Mouse (Mus musculus): ENCODE data around the gene Tnxb.
"Not testable (repeated sequence)": the region's sequence is repeated elsewhere in the genome, so short reads cannot be mapped to it uniquely, and the experiment has no call there.

The Tnxb gene

DNA sequence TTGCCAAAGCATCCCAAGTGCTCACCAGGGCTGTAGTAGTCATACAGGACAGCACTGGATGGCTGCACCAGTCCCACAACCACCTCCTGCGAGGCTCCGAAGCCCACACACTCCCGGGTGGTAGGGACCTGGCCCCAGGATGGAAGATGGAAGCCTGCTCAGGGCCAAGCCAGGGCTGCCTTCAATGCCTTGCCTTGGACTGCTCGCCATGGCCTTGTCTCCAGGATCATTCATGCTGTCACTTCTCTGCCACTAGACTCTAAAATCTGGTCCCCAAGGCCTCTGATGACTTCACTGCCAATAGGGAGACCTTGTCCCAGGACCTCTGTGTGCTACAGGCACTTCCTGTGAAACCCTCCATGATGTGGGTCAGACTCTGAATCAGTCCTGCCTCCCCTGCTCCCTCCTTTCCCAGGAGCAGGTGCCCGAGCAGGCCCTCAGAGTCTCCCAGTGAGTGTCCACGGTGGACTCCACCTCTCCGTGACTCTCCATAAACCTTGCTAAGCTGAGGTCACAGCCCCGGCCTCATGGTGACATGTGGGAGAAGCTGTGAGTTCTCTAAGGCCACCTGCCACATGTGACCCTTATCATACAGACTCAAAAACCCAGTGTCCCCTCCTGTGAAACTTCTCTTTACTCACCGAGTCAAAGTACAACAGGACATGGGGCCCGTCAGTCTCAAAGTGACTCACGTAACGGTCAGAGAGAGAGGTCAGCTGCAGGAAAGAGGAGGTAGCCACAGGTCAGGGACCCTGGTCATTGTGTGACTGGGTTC is 59.6 kb downstream of the Tnxb start:
- DNase-seq (ENCODE audit: low read depth, low spot score) = not testable (repeated sequence)

GRCm38 (mm10) chr17:34737466-34737865 is 67.1 kb downstream of the Tnxb start:
- not testable (repeated sequence) for DNase-seq (ENCODE audit: low read depth, low spot score)

DNA sequence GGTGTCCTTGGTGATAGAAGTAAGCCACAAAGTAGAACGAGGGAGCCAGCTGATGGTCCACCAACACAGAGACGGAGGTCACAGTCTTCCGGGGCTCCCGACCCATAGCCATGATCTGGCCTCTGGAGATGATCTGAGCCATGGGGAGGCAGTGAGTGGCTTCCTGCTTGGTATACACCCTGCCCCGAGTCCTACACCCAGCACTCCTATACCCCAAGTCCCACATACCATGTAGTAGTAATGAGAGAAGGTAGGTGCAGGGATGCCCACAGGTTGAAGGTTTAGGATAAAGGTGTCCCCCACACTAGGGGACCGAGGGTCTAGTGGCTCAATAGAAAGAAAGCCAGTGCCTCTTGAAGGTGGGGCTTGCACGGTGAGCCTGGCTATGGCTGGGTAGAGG is 69.4 kb downstream of the Tnxb start:
- DNase-seq (ENCODE audit: low read depth, low spot score) = not testable (repeated sequence)

- DNase-seq (ENCODE audit: low read depth, low spot score) = no peak
These were observed 69.9 kb downstream of the Tnxb start for GRCm38 (mm10) chr17:34740280-34740679.

GRCm38 (mm10) chr17:34743719-34744118 is 73.4 kb downstream of the Tnxb start, which contains the start of gene C4b:
Gene C4b (minus strand): TSS chr17:34743882.
- no peak for DNase-seq (ENCODE audit: low read depth, low spot score)

DNA sequence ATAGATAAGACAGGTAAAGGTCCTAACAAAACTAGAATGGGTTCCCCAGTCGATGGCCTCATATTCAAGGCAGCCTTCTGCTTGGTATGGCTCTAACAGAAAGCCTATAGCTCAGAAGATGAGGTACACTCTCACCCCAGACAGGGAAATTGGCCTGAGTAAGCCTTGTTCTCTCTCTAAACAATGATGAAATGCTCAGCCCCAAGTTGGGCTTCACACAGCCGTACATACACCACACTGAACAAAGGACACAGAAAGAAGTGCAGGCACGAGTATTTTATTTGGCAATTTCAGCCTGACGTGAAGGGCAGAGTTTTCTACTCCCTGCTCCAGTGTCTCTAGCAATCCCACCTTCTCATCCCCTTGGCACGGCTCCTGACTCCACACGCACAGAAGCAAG is 73.9 kb downstream of the Tnxb start:
- no peak for DNase-seq (ENCODE audit: low read depth, low spot score)

DNA sequence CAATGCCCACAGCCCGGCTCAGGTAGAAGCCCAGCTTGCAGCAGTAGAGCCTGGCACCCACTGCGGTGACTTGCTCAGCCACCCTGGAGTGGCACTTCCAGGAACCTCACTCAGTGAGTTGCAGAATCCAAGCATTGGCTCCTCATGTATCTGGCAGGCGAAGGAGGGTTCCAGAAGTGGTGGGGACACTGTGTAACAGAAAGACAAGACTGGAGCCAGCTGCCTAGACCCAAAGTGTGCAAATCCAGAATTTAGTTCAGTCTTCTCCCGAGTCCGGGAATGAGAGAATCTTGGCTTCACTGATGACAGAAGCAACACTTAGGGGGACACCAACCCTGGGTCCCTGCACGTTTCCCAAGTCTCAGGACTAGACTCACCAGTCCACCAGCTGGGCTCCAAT is 74.3 kb downstream of the Tnxb start:
- DNase-seq (ENCODE audit: low read depth, low spot score) = not testable (repeated sequence)

DNA sequence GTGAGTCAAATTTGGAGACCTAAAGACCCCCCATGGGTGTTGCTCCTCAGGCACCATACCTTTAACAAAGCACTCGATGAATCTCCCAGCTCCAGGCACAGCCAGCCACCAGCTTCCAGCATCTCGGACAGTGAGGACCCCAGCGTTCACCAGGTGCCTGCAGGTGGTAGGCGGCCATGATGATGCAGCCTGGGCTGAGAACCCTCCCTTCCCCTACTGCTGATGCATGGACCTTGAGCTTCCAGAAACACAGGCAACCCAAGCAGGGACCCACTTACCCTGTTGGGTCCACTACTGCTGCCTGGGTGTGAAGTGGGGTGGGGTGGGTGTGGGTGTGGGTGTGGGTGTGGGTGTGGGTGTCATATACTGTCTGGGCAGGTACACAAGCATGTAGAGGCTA is 74.8 kb downstream of the Tnxb start:
- DNase-seq (ENCODE audit: low read depth, low spot score) = not testable (repeated sequence)

- DNase-seq (ENCODE audit: low read depth, low spot score) = no peak
These were observed 76.2 kb downstream of the Tnxb start for GRCm38 (mm10) chr17:34746531-34746930.

- no peak for DNase-seq (ENCODE audit: low read depth, low spot score)
These were observed 91.1 kb downstream of the Tnxb start for GRCm38 (mm10) chr17:34761471-34761870.
